Mouse (Mus musculus) G1E (cell line): ENCODE measurements around the gene Fam214a.

ENCODE experiments used
- CTCF ChIP-seq: IDR thresholded peaks from 2 replicates; pipeline ENCODE4 v1.5.1; 2012; ENCODE audit warnings: low read depth, low read length, inconsistent platforms, mixed read lengths
- GATA1 ChIP-seq: IDR thresholded peaks from 2 replicates; pipeline ENCODE4 v1.6.1; 2012; ENCODE audit warnings: borderline replicate concordance, low read length, inconsistent platforms, mixed read lengths
- POLR2AphosphoS5 ChIP-seq: IDR thresholded peaks from 2 replicates; pipeline ENCODE4 v1.6.1; 2012; ENCODE audit warnings: low read depth, low read length, inconsistent platforms; ENCODE audit not compliant: insufficient replicate concordance
- TAL1 ChIP-seq: conservative IDR thresholded peaks from 2 replicates; pipeline ENCODE4 v1.6.1; 2012; ENCODE audit warnings: low read depth, low read length, inconsistent platforms, mixed read lengths

DNA sequence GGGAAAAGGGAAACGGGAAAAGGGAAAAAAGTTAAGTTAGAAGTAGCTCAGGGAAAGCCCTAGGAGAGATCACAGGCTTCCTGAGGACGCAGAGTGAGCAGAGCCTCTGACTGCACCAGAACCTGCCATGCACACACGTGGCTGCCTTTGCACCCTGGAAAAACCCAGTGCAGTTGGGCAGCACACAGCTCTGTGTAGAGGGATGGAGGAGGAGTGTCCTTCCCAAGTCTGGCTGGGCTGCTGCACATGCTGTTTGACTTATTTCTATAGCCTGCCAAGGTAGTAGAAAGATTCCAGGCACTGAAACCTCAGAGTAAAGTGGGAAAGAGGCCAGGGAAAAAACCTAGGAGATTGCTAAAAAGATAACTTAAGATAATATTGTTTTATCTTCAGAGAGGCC is 49.6 kb downstream of the Fam214a start:
- TF ChIP-seq CTCF (no peak), GATA1 (no peak), TAL1 (no peak), POLR2AphosphoS5 (no peak)
